Mouse (Mus musculus) cerebellum, adult 11-12 months (tissue): ENCODE results near the gene Nkx2-3.
A peak's percentile ranks its signal among the peaks of the same experiment; 100 is the strongest.

Experiments
- DNase-seq: peaks from one replicate; pipeline ENCODE4 v3.0.0; 2022

Nkx2-3 gene

GRCm38 (mm10) chr19:43619916-43620479 is 7.9 kb downstream of the Nkx2-3 start:
- no peak for DNase-seq

- DNase-seq = no peak
Observed at GRCm38 (mm10) chr19:43623913-43624312, 11.8 kb downstream of the Nkx2-3 start.

GRCm38 (mm10) chr19:43626160-43626559 is 14.0 kb downstream of the Nkx2-3 start:
- no peak for DNase-seq

- DNase-seq = no peak
Observed at GRCm38 (mm10) chr19:43627345-43627744, 15.2 kb downstream of the Nkx2-3 start.

- no peak for DNase-seq
Observed at GRCm38 (mm10) chr19:43629088-43629487, 17.0 kb downstream of the Nkx2-3 start.

GRCm38 (mm10) chr19:43630466-43631251 is 18.5 kb downstream of the Nkx2-3 start:
- peak; percentile 50 for DNase-seq

- no peak for DNase-seq
Observed at GRCm38 (mm10) chr19:43641833-43642232, 29.7 kb downstream of the Nkx2-3 start.

- no peak for DNase-seq
Observed at GRCm38 (mm10) chr19:43642843-43643242, 30.7 kb downstream of the Nkx2-3 start.

GRCm38 (mm10) chr19:43645508-43645907 is 33.4 kb downstream of the Nkx2-3 start:
- DNase-seq = no peak

GRCm38 (mm10) chr19:43646852-43647251 is 34.7 kb downstream of the Nkx2-3 start:
- DNase-seq = no peak

- no peak for DNase-seq
Observed at GRCm38 (mm10) chr19:43647261-43647660, 35.1 kb downstream of the Nkx2-3 start.

- no peak for DNase-seq
Observed at GRCm38 (mm10) chr19:43648343-43648742, 36.2 kb downstream of the Nkx2-3 start.

GRCm38 (mm10) chr19:43651241-43651785 is 39.2 kb downstream of the Nkx2-3 start:
- no peak for DNase-seq

GRCm38 (mm10) chr19:43655735-43656492 is 43.8 kb downstream of the Nkx2-3 start:
- peak; percentile 32 for DNase-seq

GRCm38 (mm10) chr19:43659632-43660031 is 47.5 kb downstream of the Nkx2-3 start:
- no peak for DNase-seq

GRCm38 (mm10) chr19:43660774-43661173 is 48.6 kb downstream of the Nkx2-3 start:
- DNase-seq = no peak

- DNase-seq = peak; percentile 20
Observed at GRCm38 (mm10) chr19:43662176-43662967, 50.2 kb downstream of the Nkx2-3 start.

- no peak for DNase-seq
Observed at GRCm38 (mm10) chr19:43663471-43663870, 51.3 kb downstream of the Nkx2-3 start.
